Mouse (Mus musculus): Measurements from ENCODE around the gene Cd101. TPM values are rescaled to one million over a fixed set of nuclear protein-coding genes. Genes with fewer than 3 reads are reported as not detected.

Cd101 gene
- total RNA-seq, 2 experiments from 2014 or later, result 0.83 to 1.7 TPM

GRCm38 (mm10) chr3:101045431-101045830 lies 16.1 kb upstream of the Cd101 start:
- no peak for ATAC-seq (replicated peaks; ENCODE audit: low FRiP score, poor library complexity, severe bottlenecking)

- no peak for ATAC-seq (replicated peaks; ENCODE audit: low FRiP score, poor library complexity, severe bottlenecking)
Observed at GRCm38 (mm10) chr3:101044686-101045085, 15.3 kb upstream of the Cd101 start.

GRCm38 (mm10) chr3:101041997-101042396 lies 12.6 kb upstream of the Cd101 start:
- ATAC-seq (replicated peaks; ENCODE audit: low FRiP score, poor library complexity, severe bottlenecking), result no peak

GRCm38 (mm10) chr3:101037984-101038545 lies 8.7 kb upstream of the Cd101 start:
- no peak for ATAC-seq (replicated peaks; ENCODE audit: low FRiP score, poor library complexity, severe bottlenecking)

GRCm38 (mm10) chr3:101036001-101036400 lies 6.6 kb upstream of the Cd101 start:
- no peak for ATAC-seq (replicated peaks; ENCODE audit: low FRiP score, poor library complexity, severe bottlenecking)

GRCm38 (mm10) chr3:101034509-101034908 lies 5.2 kb upstream of the Cd101 start:
- ATAC-seq (replicated peaks; ENCODE audit: low FRiP score, poor library complexity, severe bottlenecking), result no peak

- no peak for ATAC-seq (replicated peaks; ENCODE audit: low FRiP score, poor library complexity, severe bottlenecking)
Observed at GRCm38 (mm10) chr3:101033644-101034043, 4.3 kb upstream of the Cd101 start.

- no peak for ATAC-seq (replicated peaks; ENCODE audit: low FRiP score, poor library complexity, severe bottlenecking)
Observed at GRCm38 (mm10) chr3:101031456-101032142, 2.2 kb upstream of the Cd101 start.

- ATAC-seq (replicated peaks; ENCODE audit: low FRiP score, poor library complexity, severe bottlenecking), result no peak
Observed at GRCm38 (mm10) chr3:101030630-101031029, 1.3 kb upstream of the Cd101 start.

- no peak for ATAC-seq (replicated peaks; ENCODE audit: low FRiP score, poor library complexity, severe bottlenecking)
Observed at GRCm38 (mm10) chr3:101026741-101027140, 2.6 kb downstream of the Cd101 start.

- ATAC-seq (replicated peaks; ENCODE audit: low FRiP score, poor library complexity, severe bottlenecking), result no peak
Observed at GRCm38 (mm10) chr3:101022967-101023366, 6.4 kb downstream of the Cd101 start.

- ATAC-seq (replicated peaks; ENCODE audit: low FRiP score, poor library complexity, severe bottlenecking), result no peak
Observed at GRCm38 (mm10) chr3:101021481-101022051, 7.8 kb downstream of the Cd101 start.

- ATAC-seq (replicated peaks; ENCODE audit: low FRiP score, poor library complexity, severe bottlenecking), result no peak
Observed at GRCm38 (mm10) chr3:101021073-101021472, 8.3 kb downstream of the Cd101 start.

- no peak for ATAC-seq (replicated peaks; ENCODE audit: low FRiP score, poor library complexity, severe bottlenecking)
Observed at GRCm38 (mm10) chr3:101018494-101018893, 10.9 kb downstream of the Cd101 start.

- ATAC-seq (replicated peaks; ENCODE audit: low FRiP score, poor library complexity, severe bottlenecking), result no peak
Observed at GRCm38 (mm10) chr3:101016050-101016449, 13.3 kb downstream of the Cd101 start.

GRCm38 (mm10) chr3:101015254-101015653 lies 14.1 kb downstream of the Cd101 start:
- no peak for ATAC-seq (replicated peaks; ENCODE audit: low FRiP score, poor library complexity, severe bottlenecking)

- no peak for ATAC-seq (replicated peaks; ENCODE audit: low FRiP score, poor library complexity, severe bottlenecking)
Observed at GRCm38 (mm10) chr3:101013536-101013935, 15.8 kb downstream of the Cd101 start.

GRCm38 (mm10) chr3:101013005-101013404 lies 16.4 kb downstream of the Cd101 start:
- ATAC-seq (replicated peaks; ENCODE audit: low FRiP score, poor library complexity, severe bottlenecking), result no peak

- ATAC-seq (replicated peaks; ENCODE audit: low FRiP score, poor library complexity, severe bottlenecking), result no peak
Observed at GRCm38 (mm10) chr3:101012597-101012996, 16.8 kb downstream of the Cd101 start.

GRCm38 (mm10) chr3:101012131-101012571 lies 17.2 kb downstream of the Cd101 start:
- ATAC-seq (replicated peaks; ENCODE audit: low FRiP score, poor library complexity, severe bottlenecking), result no peak

GRCm38 (mm10) chr3:101011203-101011600 lies 18.2 kb downstream of the Cd101 start:
- no peak for ATAC-seq (replicated peaks; ENCODE audit: low FRiP score, poor library complexity, severe bottlenecking)
